Mouse (Mus musculus) neutrophil, adult 59 days (primary cell): ENCODE results near the gene 1700084M14Rik. TPM values are rescaled to one million over a fixed set of nuclear protein-coding genes. Genes with fewer than 3 reads are reported as not detected.

Experiments
- total RNA-seq, 2 experiments: library from RNA; stranded (reverse); gene quantifications; 1 replicate in 1 of 2; 2 replicates in 1 of 2; pipeline ENCODE4 v1.2.4; 2023

The 1700084M14Rik gene
- not detected for total RNA-seq

GRCm38 (mm10) chrX:91575811-91576210 is at the start of gene 1700084M14Rik:
Gene 1700084M14Rik, minus strand, starts transcription at chrX:91575911.

Other genes with a start within 250 kb of the 1700084M14Rik start
- not detected for gene Mageb2, start 244.2 kb downstream of the 1700084M14Rik start, total RNA-seq
- not detected for gene Gm5072, start 183.4 kb downstream of the 1700084M14Rik start, total RNA-seq
- gene Gm8914, start 95.8 kb downstream of the 1700084M14Rik start, total RNA-seq = not detected
- not detected for gene Gm14781, start 56.3 kb upstream of the 1700084M14Rik start, total RNA-seq
- gene Mageb5, start 207.1 kb upstream of the 1700084M14Rik start, total RNA-seq = not detected